Mouse (Mus musculus) heart, embryonic 13.5 days (tissue): Measurements from ENCODE around the gene Strip2. TPM values are rescaled to one million over a fixed set of nuclear protein-coding genes. Genes with fewer than 3 reads are reported as not detected.
A peak's percentile ranks its signal among the peaks of the same experiment; 100 is the strongest.

Source experiments
- ATAC-seq: fragments of 200-750 bp; cut with Nextera tagmentation; 2 replicates; pipeline ENCODE4 v1.8.0; 2017; ENCODE audit warnings: moderate TSS enrichment; ENCODE audit not compliant: insufficient number of reproducible peaks, low FRiP score, low TSS enrichment; ENCODE audit errors: extremely low read depth
- H3K27ac ChIP-seq: fragments of 300-500 bp; sonication (generic); replicated peaks from 2 replicates; pipeline ENCODE4 v1.5.1; 2015; ENCODE audit warnings: moderate library complexity, mild to moderate bottlenecking, inconsistent platforms
- H3K27me3 ChIP-seq: fragments of 300-500 bp; sonication (generic); replicated peaks from 2 replicates; pipeline ENCODE4 v1.6.1; 2015; ENCODE audit warnings: mild to moderate bottlenecking, inconsistent platforms
- H3K36me3 ChIP-seq: fragments of 300-500 bp; sonication (generic); 2 replicates; pipeline ENCODE4 v1.6.1; 2015; ENCODE audit warnings: mild to moderate bottlenecking, inconsistent platforms
- H3K4me1 ChIP-seq: fragments of 300-500 bp; sonication (generic); 2 replicates; pipeline ENCODE4 v1.6.1; 2015; ENCODE audit warnings: inconsistent platforms
- H3K4me2 ChIP-seq: fragments of 300-500 bp; sonication (generic); 2 replicates; pipeline ENCODE4 v1.6.1; 2015; ENCODE audit warnings: inconsistent platforms, mild to moderate bottlenecking, moderate library complexity
- H3K4me3 ChIP-seq: fragments of 300-500 bp; sonication (generic); 2 replicates; pipeline ENCODE4 v1.5.1; 2015; ENCODE audit warnings: moderate library complexity, mild to moderate bottlenecking, inconsistent platforms
- H3K9ac ChIP-seq: fragments of 300-500 bp; sonication (generic); 2 replicates; pipeline ENCODE4 v1.6.1; 2015; ENCODE audit warnings: inconsistent platforms, mild to moderate bottlenecking, moderate library complexity
- H3K9me3 ChIP-seq: fragments of 300-500 bp; sonication (generic); 2 replicates; pipeline ENCODE4 v1.6.1; 2016; ENCODE audit warnings: inconsistent platforms
- whole genome bisulfite sequencing: fragments of 180-500 bp; shearing (Covaris S2); methylation state at CpG from one replicate; pipeline ENCODE4 v1.1.7; 2015; ENCODE audit warnings: mixed read lengths; 5-methylcytosine and 5-hydroxymethylcytosine counted together
- polyA plus RNA-seq: library from polyadenylated mRNA; unstranded; fragments of >200 nt; fragmentation: Nextera tagmentation; extraction: Ambion mirVana; gene quantifications from 2 replicates; pipeline ENCODE4 v1.2.1, GENCODE M21; 2015

Strip2 gene
- polyA plus RNA-seq = 37.4 and 39.3 TPM in 2 replicates

DNA sequence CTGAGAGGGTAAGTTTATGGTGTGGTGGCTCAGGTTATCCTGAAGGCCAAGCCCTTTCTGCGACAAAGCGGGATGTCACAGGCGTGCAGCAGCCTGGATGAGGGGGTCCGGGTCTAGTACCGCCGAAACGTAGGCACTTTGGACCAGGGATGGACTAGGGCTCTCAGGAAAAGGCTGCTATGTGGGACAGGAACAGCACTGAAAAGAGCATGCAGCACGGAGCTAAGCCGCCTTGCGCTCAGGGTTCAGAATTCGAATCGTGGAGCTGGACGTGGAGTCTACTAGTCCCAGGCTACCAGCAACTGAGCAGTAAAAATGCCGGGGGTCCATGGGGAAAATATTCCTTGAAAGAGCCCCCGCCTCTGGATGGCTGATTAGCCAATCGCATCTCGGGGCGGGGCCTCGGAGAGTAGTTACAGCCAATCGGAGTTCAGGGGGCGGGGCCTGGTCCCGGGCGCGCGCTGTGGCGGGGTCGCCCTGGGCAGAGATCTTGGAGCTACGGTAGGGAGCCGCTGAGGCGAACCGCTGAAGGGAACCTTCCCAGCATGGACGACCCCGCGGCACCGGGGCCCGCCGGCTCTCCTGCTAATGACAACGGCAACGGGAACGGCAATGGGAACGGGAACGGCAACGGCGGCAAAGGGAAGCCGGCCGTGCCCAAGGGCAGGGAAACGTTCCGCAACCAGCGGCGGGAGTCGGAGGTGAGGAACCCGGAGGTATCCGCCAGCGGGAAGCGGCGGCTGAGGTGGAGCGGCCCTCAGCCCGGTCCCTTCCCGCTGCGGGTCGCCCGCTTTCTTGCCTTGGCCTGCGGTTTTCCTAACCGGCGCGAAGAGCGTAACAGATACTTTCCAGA, at the start of gene Strip2:
Strip2 (plus strand) TSS at position 483 of the 853 bp plus-strand sequence.
- WGBS = under 1% methylated on average over 67 of the region's 67 CpGs
- Histone ChIP-seq H3K4me2 (peak within 1 kb of the TSS; percentile 93), H3K4me3 (peak within 1 kb of the TSS; percentile 91), H3K9ac (peak within 1 kb of the TSS; percentile 93), H3K9me3 (no peaks in the 10 kb centered on the region), H3K4me1 (peaks cover 22% of the 10 kb centered on the region), H3K36me3 (peaks cover 12% of the 10 kb centered on the region), H3K27ac (peak within 1 kb of the TSS; percentile 82), H3K27me3 (peaks cover 25% of the 10 kb centered on the region)
- peak; percentile 92 for ATAC-seq

DNA sequence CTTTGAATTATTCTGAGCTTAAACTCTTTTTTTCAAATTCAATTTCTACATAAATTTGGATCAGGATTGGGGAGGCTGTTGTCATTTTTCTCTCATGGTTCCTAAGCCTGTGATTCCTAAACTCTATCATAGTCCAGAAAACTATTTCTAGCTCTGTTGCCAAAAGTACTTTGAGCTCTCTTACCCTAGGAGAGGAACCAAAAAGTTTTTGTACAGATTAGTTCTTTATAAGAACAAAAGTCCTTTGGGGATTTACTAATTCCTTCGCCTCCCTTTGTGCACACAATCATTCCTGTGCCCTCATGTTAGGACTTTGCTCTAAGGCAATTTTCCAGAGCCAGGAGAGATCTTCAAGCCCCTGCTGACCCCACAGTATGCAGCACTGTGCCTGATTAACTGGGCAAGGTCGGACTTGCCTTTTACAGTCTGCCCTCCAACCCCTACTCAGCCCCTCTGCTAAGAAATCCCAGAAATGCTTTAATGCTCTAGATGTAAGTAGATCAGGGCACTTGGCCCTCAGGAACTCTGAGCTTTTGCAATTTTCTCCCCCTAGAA, 48.4 kb upstream of the Strip2 start:
- H3K27me3 ChIP-seq = no peaks in the 10 kb centered on the region
- peaks cover 19% of the 10 kb centered on the region for H3K4me1 ChIP-seq
- no peak for ATAC-seq
- WGBS = 88% methylated on average over 2 of the region's 2 CpGs
- no peak overlapping the region for H3K4me2 ChIP-seq
- H3K4me3 ChIP-seq = no peak overlapping the region
- H3K36me3 ChIP-seq = peaks cover 21% of the 10 kb centered on the region
- H3K27ac ChIP-seq = peak overlapping the region; percentile 4
- no peaks in the 10 kb centered on the region for H3K9me3 ChIP-seq
- H3K9ac ChIP-seq = no peak overlapping the region

GRCm38 (mm10) chr6:29873654-29874053, 43.2 kb upstream of the Strip2 start:
- Histone ChIP-seq H3K9ac (no peak overlapping the region), H3K4me1 (peaks cover 36% of the 10 kb centered on the region), H3K4me3 (no peak overlapping the region), H3K36me3 (peaks cover 31% of the 10 kb centered on the region), H3K27ac (peak overlapping the region; percentile 79), H3K9me3 (no peaks in the 10 kb centered on the region), H3K27me3 (no peaks in the 10 kb centered on the region), H3K4me2 (no peak overlapping the region)
- no peak for ATAC-seq
- 55% methylated on average over 2 of the region's 2 CpGs for WGBS

- WGBS = 31% methylated on average over 5 of the region's 5 CpGs
- ATAC-seq = no peak
- no peak overlapping the region for H3K9ac ChIP-seq
- H3K4me2 ChIP-seq = no peak overlapping the region
- H3K27ac ChIP-seq = peak overlapping the region; percentile 61
- H3K9me3 ChIP-seq = no peaks in the 10 kb centered on the region
- peaks cover 31% of the 10 kb centered on the region for H3K36me3 ChIP-seq
- peaks cover 42% of the 10 kb centered on the region for H3K4me1 ChIP-seq
- H3K4me3 ChIP-seq = no peak overlapping the region
- H3K27me3 ChIP-seq = no peaks in the 10 kb centered on the region
Measured at GRCm38 (mm10) chr6:29875576-29875975, 41.2 kb upstream of the Strip2 start.

DNA sequence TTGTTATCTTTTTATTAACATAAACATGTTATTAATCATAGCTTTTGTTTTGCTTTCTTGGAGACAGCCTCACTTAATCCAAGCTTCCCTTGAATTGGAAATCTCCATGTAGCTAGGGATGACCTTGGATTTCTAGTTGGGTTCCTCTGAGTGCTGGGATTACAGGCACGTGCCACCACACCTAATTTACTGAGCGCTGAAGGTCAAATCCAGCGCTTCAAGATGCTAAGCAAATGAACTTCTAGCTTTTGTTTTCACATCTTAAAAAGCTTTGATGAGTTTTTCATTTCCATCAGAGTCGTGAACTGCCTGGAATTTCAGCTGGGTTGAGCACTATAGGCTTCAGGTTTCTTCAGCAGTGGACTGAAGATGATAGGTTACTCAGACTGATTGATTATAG, 40.0 kb upstream of the Strip2 start:
- Histone ChIP-seq H3K4me2 (no peak overlapping the region), H3K27ac (no peak overlapping the region), H3K27me3 (no peaks in the 10 kb centered on the region), H3K36me3 (peaks cover 22% of the 10 kb centered on the region), H3K4me1 (peaks cover 53% of the 10 kb centered on the region), H3K4me3 (no peak overlapping the region), H3K9ac (no peak overlapping the region), H3K9me3 (no peaks in the 10 kb centered on the region)
- 78% methylated on average over 4 of the region's 4 CpGs for WGBS
- no peak for ATAC-seq

DNA sequence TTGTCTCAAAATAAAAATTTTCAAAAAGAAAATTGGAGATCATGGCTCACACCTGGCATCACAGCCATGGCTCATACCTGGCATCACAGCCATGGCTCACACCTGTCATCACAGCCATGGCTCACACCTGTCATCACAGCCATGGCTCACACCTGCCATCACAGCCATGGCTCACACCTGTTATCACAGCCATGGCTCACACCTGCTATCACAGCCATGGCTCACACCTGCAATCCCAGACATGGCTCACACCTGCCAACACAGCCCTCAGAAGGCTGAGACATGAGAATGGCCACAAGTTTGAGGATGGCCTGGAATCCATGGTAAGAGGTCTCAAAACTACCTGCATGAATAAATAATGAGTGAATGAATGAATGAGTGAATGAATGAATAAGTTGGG, 37.2 kb upstream of the Strip2 start:
- Histone ChIP-seq H3K9me3 (no peaks in the 10 kb centered on the region), H3K27ac (peak overlapping the region; percentile 90), H3K36me3 (peaks cover 26% of the 10 kb centered on the region), H3K4me1 (peaks cover 60% of the 10 kb centered on the region), H3K4me2 (no peak overlapping the region), H3K27me3 (no peaks in the 10 kb centered on the region), H3K9ac (no peak overlapping the region), H3K4me3 (no peak overlapping the region)
- no peak for ATAC-seq

DNA sequence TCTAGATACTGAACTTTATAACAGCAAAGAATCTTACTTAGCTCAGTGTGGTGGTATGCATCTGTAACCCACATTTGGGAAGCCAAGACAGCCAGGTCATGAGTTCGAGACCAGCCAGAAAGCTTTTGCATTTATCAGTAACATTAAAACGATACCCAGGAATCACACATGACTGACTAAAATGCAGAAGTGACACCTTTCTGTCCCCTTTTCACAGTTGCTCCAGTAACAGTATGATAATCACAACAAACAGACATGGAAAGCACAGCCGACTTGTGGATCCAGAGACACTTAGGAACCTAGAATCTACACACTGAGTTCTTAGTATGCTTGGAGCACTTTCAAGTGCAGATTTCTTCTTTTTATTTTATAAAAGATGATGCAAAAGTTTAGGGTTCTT, 36.0 kb upstream of the Strip2 start:
- Histone ChIP-seq H3K4me1 (peaks cover 49% of the 10 kb centered on the region), H3K36me3 (peaks cover 30% of the 10 kb centered on the region), H3K4me3 (no peak overlapping the region), H3K9me3 (no peaks in the 10 kb centered on the region), H3K27ac (peak overlapping the region; percentile 90), H3K4me2 (no peak overlapping the region), H3K9ac (no peak overlapping the region), H3K27me3 (no peaks in the 10 kb centered on the region)
- ATAC-seq = no peak
- WGBS = 78% methylated on average over 3 of the region's 3 CpGs

- Histone ChIP-seq H3K4me1 (peaks cover 40% of the 10 kb centered on the region), H3K36me3 (peaks cover 38% of the 10 kb centered on the region), H3K27me3 (no peaks in the 10 kb centered on the region), H3K4me3 (no peak overlapping the region), H3K9ac (peak overlapping the region; percentile 17; the same call in 1 of the 2 replicates), H3K9me3 (no peaks in the 10 kb centered on the region), H3K4me2 (peak overlapping the region; percentile 16), H3K27ac (peak overlapping the region; percentile 90)
- WGBS = 47% methylated on average over 2 of the region's 2 CpGs
- ATAC-seq = no peak; the same call in 1 of the 2 replicates
Measured at GRCm38 (mm10) chr6:29881936-29882335, 34.9 kb upstream of the Strip2 start.

- H3K36me3 ChIP-seq = peaks cover 32% of the 10 kb centered on the region
- WGBS = 64% methylated on average over 6 of the region's 6 CpGs
- no peaks in the 10 kb centered on the region for H3K9me3 ChIP-seq
- H3K27me3 ChIP-seq = no peaks in the 10 kb centered on the region
- no peak overlapping the region for H3K9ac ChIP-seq
- no peak overlapping the region for H3K4me2 ChIP-seq
- peaks cover 38% of the 10 kb centered on the region for H3K4me1 ChIP-seq
- peak overlapping the region; percentile 90 for H3K27ac ChIP-seq
- no peak for ATAC-seq
- H3K4me3 ChIP-seq = no peak overlapping the region
Measured at GRCm38 (mm10) chr6:29882870-29883269, 33.9 kb upstream of the Strip2 start.

DNA sequence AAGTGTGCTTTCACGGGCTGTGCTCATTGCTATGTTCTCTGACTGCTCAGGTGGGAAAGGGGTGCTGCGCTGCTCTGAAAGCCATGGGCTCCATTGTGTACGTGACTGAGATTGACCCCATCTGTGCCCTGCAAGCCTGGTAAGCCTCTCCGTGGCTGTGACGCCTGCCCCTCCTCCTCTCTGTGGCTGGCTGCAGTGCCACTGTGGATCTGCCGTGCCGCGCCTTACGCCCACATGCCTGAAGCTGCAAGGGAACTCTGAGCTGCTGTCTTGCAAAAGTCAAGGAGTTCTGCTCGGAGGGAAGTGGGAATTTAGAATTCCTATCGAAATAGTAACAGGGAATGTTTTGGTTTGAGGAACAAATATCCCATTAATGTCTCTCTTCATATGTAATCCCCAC, 25.7 kb upstream of the Strip2 start:
- ATAC-seq = no peak
- 74% methylated on average over 11 of the region's 11 CpGs for WGBS
- Histone ChIP-seq H3K9ac (peak overlapping the region; percentile 52; the same call in 1 of the 2 replicates), H3K27me3 (no peaks in the 10 kb centered on the region), H3K4me2 (no peak overlapping the region), H3K36me3 (peaks cover 23% of the 10 kb centered on the region), H3K4me1 (0 out of 2 replicates have a peak, but pooled peaks cover 3% of the 10 kb centered on the region), H3K27ac (no peak overlapping the region; the same call in 1 of the 2 replicates), H3K4me3 (no peak overlapping the region), H3K9me3 (no peaks in the 10 kb centered on the region)

- no peaks in the 10 kb centered on the region for H3K27me3 ChIP-seq
- H3K27ac ChIP-seq = no peak overlapping the region
- H3K4me2 ChIP-seq = no peak overlapping the region
- peaks cover 8% of the 10 kb centered on the region for H3K4me1 ChIP-seq
- WGBS = 96% methylated on average over 3 of the region's 3 CpGs
- no peak overlapping the region for H3K9ac ChIP-seq
- peaks cover 32% of the 10 kb centered on the region for H3K36me3 ChIP-seq
- no peaks in the 10 kb centered on the region for H3K9me3 ChIP-seq
- H3K4me3 ChIP-seq = no peak overlapping the region
- ATAC-seq = no peak
Measured at GRCm38 (mm10) chr6:29896976-29897375, 19.8 kb upstream of the Strip2 start.
